Mouse (Mus musculus): ENCODE data around the gene Gss.
"Not testable (repeated sequence)": the region's sequence is repeated elsewhere in the genome, so short reads cannot be mapped to it uniquely, and the experiment has no call there.

Gene Gss

GRCm38 (mm10) chr2:155576656-155577055, 16.0 kb downstream of the Gss start:
- no peak for DNase-seq (ENCODE audit: low read depth, low spot score)

- no peak for DNase-seq (ENCODE audit: low read depth, low spot score)
Observed at GRCm38 (mm10) chr2:155574700-155575099, 17.9 kb downstream of the Gss start.

- no peak for DNase-seq (ENCODE audit: low read depth, low spot score)
Observed at GRCm38 (mm10) chr2:155573996-155574395, 18.6 kb downstream of the Gss start.

GRCm38 (mm10) chr2:155573001-155573400, 19.6 kb downstream of the Gss start:
- DNase-seq (ENCODE audit: low read depth, low spot score): no peak

GRCm38 (mm10) chr2:155569223-155569807, 23.3 kb downstream of the Gss start:
- peak; percentile 76 for DNase-seq (ENCODE audit: low read depth, low spot score)

GRCm38 (mm10) chr2:155567751-155568150, 24.9 kb downstream of the Gss start:
- DNase-seq (ENCODE audit: low read depth, low spot score): no peak

GRCm38 (mm10) chr2:155562934-155563333, 29.7 kb downstream of the Gss start:
- DNase-seq (ENCODE audit: low read depth, low spot score): peak; percentile 63

GRCm38 (mm10) chr2:155562209-155562608, 30.4 kb downstream of the Gss start:
- no peak for DNase-seq (ENCODE audit: low read depth, low spot score)

- DNase-seq (ENCODE audit: low read depth, low spot score): no peak
Observed at GRCm38 (mm10) chr2:155554426-155554985, 38.1 kb downstream of the Gss start.

GRCm38 (mm10) chr2:155552949-155553354, 39.7 kb downstream of the Gss start:
- no peak for DNase-seq (ENCODE audit: low read depth, low spot score)

GRCm38 (mm10) chr2:155552336-155552735, 40.3 kb downstream of the Gss start:
- DNase-seq (ENCODE audit: low read depth, low spot score): no peak

- no peak for DNase-seq (ENCODE audit: low read depth, low spot score)
Observed at GRCm38 (mm10) chr2:155546955-155547354, 45.7 kb downstream of the Gss start.

GRCm38 (mm10) chr2:155540822-155541458, 51.7 kb downstream of the Gss start:
- DNase-seq (ENCODE audit: low read depth, low spot score): no peak

- no peak for DNase-seq (ENCODE audit: low read depth, low spot score)
Observed at GRCm38 (mm10) chr2:155539696-155540095, 52.9 kb downstream of the Gss start.

- not testable (repeated sequence) for DNase-seq (ENCODE audit: low read depth, low spot score)
Observed at GRCm38 (mm10) chr2:155538463-155539057, 54.0 kb downstream of the Gss start.

- DNase-seq (ENCODE audit: low read depth, low spot score): no peak
Observed at GRCm38 (mm10) chr2:155537761-155538462, 54.7 kb downstream of the Gss start.

GRCm38 (mm10) chr2:155536292-155536691, 56.3 kb downstream of the Gss start:
- DNase-seq (ENCODE audit: low read depth, low spot score): no peak

GRCm38 (mm10) chr2:155527367-155527766, 65.2 kb downstream of the Gss start:
- DNase-seq (ENCODE audit: low read depth, low spot score): no peak

- DNase-seq (ENCODE audit: low read depth, low spot score): no peak
Observed at GRCm38 (mm10) chr2:155524378-155524777, 68.2 kb downstream of the Gss start.

- no peak for DNase-seq (ENCODE audit: low read depth, low spot score)
Observed at GRCm38 (mm10) chr2:155523706-155524105, 68.9 kb downstream of the Gss start.

GRCm38 (mm10) chr2:155518531-155519270, 73.9 kb downstream of the Gss start:
- DNase-seq (ENCODE audit: low read depth, low spot score): peak; percentile 18

Measured in ES-CJ7 (cell line).